Mouse (Mus musculus) heart, postnatal 4 days (tissue): ENCODE results near the gene D16Ertd472e. TPM values are rescaled to one million over a fixed set of nuclear protein-coding genes. Genes with fewer than 3 reads are reported as not detected.
"Not testable (repeated sequence)": the region's sequence is repeated elsewhere in the genome, so short reads cannot be mapped to it uniquely, and the experiment has no call there.

Experiments used
- DNase-seq: peaks from one replicate; pipeline ENCODE4 v3.0.0; 2021
- total RNA-seq, 2 experiments: library from RNA; stranded (reverse); gene quantifications; 2 replicates each; pipeline ENCODE4 v1.2.3; 2021

Gene D16Ertd472e
- total RNA-seq, 2 experiments from 2014 or later: 7.8 to 8.0 TPM

GRCm38 (mm10) chr16:78564110-78564821 is 12.2 kb downstream of the D16Ertd472e start:
- DNase-seq: no peak

GRCm38 (mm10) chr16:78563093-78563971 is 13.2 kb downstream of the D16Ertd472e start:
- DNase-seq: no peak

GRCm38 (mm10) chr16:78560627-78561026 is 15.9 kb downstream of the D16Ertd472e start:
- no peak for DNase-seq

- DNase-seq: no peak
Measured at GRCm38 (mm10) chr16:78560063-78560462, 16.4 kb downstream of the D16Ertd472e start.

GRCm38 (mm10) chr16:78557573-78557972 is 18.9 kb downstream of the D16Ertd472e start:
- no peak for DNase-seq

- no peak for DNase-seq
Measured at GRCm38 (mm10) chr16:78554911-78555648, 21.4 kb downstream of the D16Ertd472e start.

GRCm38 (mm10) chr16:78547367-78547766 is 29.1 kb downstream of the D16Ertd472e start:
- DNase-seq: no peak

- DNase-seq: no peak
Measured at GRCm38 (mm10) chr16:78546529-78546928, 30.0 kb downstream of the D16Ertd472e start.

GRCm38 (mm10) chr16:78540376-78541246 is 35.9 kb downstream of the D16Ertd472e start:
- DNase-seq: no peak

GRCm38 (mm10) chr16:78537798-78538422 is 38.6 kb downstream of the D16Ertd472e start:
- DNase-seq: no peak

GRCm38 (mm10) chr16:78537322-78537721 is 39.2 kb downstream of the D16Ertd472e start:
- DNase-seq: no peak

GRCm38 (mm10) chr16:78534468-78534867 is 42.0 kb downstream of the D16Ertd472e start:
- no peak for DNase-seq

GRCm38 (mm10) chr16:78531957-78532605 is 44.4 kb downstream of the D16Ertd472e start:
- DNase-seq: no peak

GRCm38 (mm10) chr16:78522974-78523373 is 53.5 kb downstream of the D16Ertd472e start:
- no peak for DNase-seq

GRCm38 (mm10) chr16:78518697-78519096 is 57.8 kb downstream of the D16Ertd472e start:
- DNase-seq: no peak

- no peak for DNase-seq
Measured at GRCm38 (mm10) chr16:78517171-78517570, 59.3 kb downstream of the D16Ertd472e start.

GRCm38 (mm10) chr16:78511526-78511925 is 65.0 kb downstream of the D16Ertd472e start:
- no peak for DNase-seq

GRCm38 (mm10) chr16:78502492-78502891 is 74.0 kb downstream of the D16Ertd472e start:
- DNase-seq: no peak

GRCm38 (mm10) chr16:78492696-78493095 is 83.8 kb downstream of the D16Ertd472e start:
- not testable (repeated sequence) for DNase-seq

- DNase-seq: no peak
Measured at GRCm38 (mm10) chr16:78490779-78491178, 85.7 kb downstream of the D16Ertd472e start.
